Mouse (Mus musculus) cortical plate, adult 2 months (tissue): ENCODE results near the gene Ankrd65. TPM values are rescaled to one million over a fixed set of nuclear protein-coding genes. Genes with fewer than 3 reads are reported as not detected.

Experiments used
- H3K27ac ChIP-seq: fragments of 200-500 bp; 2 replicates; pipeline ENCODE4 v1.5.1; 2012; ENCODE audit warnings: low read length, control low read depth, inconsistent platforms; ENCODE audit not compliant: insufficient read depth
- H3K4me1 ChIP-seq: fragments of 200-500 bp; 2 replicates; pipeline ENCODE4 v1.6.1; 2011; ENCODE audit warnings: low read length; ENCODE audit not compliant: control insufficient read depth, insufficient read depth
- H3K4me3 ChIP-seq: fragments of 200-500 bp; 2 replicates; pipeline ENCODE4 v1.5.1; 2011; ENCODE audit warnings: mild to moderate bottlenecking, low read length, control low read depth; ENCODE audit not compliant: insufficient read depth
- CTCF ChIP-seq: fragments of 200-500 bp; IDR thresholded peaks from 2 replicates; pipeline ENCODE4 v1.5.1; 2011; ENCODE audit warnings: mild to moderate bottlenecking, control low read depth, low read length; ENCODE audit not compliant: insufficient read depth; ENCODE audit errors: extremely low read depth
- POLR2A ChIP-seq: fragments of 200-500 bp; IDR thresholded peaks from 2 replicates; pipeline ENCODE4 v1.6.1; 2011; ENCODE audit warnings: mild to moderate bottlenecking, low read length, control low read depth; ENCODE audit not compliant: insufficient read depth; ENCODE audit errors: extremely low read depth
- polyA plus RNA-seq: library from polyadenylated mRNA; depleted of rRNA; stranded (reverse); fragments of >200 nt; gene quantifications from 2 replicates; pipeline ENCODE4 v1.2.3, GENCODE M21; 2012; rRNA removed

Gene Ankrd65
- polyA plus RNA-seq, 1 experiment: not detected

DNA sequence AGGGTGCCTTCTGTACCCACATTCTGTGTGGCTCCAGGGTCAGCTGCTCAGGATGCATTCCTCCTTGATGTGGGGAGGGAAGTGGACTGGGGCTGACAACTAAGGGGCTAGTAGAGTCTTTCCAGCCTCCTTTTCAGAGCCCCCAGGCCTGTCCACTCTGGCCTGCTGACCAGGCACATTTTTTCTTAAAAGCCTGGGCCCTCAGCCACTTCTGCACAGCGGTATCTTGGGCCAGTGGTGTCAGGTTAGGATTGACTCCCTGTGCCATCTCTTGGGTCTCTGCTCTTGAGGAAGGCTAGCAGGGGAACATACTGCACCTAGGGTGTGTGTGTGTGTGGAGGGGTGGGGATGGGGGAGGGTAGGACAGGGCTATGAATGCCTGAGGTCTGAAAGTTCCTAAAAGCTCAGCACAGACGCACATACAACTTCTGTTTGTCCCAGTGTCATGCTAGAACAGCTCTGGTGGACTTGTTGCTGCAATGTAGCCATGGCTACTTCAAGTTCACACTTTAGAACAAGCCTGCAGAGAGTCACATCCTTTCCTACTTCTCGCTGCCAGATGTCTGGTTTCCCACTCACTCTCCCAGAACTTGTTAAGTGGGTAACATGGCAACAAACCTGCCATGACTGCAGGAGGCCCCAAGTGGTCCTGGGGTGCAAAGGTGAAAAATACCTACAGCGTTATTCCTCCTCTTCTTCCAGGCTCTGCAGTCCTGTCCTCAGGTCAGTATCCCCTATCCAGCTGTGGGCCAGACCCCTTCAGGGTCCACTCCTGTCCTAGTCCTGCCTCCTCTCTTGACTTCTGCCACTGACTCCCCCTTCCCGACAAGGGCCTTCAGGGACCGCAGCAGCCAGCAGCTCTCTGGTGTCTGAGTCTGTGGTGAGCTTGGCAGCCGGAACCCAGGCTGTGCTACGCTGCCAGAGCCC lies 50.1 kb downstream of the Ankrd65 start:
- Histone ChIP-seq H3K4me1 (no peaks in the 10 kb centered on the region), H3K27ac (no peak overlapping the region), H3K4me3 (peak overlapping the region; percentile 21; the same call in 1 of the 2 replicates)
- no peak for TF ChIP-seq CTCF
- no peak for TF ChIP-seq POLR2A

DNA sequence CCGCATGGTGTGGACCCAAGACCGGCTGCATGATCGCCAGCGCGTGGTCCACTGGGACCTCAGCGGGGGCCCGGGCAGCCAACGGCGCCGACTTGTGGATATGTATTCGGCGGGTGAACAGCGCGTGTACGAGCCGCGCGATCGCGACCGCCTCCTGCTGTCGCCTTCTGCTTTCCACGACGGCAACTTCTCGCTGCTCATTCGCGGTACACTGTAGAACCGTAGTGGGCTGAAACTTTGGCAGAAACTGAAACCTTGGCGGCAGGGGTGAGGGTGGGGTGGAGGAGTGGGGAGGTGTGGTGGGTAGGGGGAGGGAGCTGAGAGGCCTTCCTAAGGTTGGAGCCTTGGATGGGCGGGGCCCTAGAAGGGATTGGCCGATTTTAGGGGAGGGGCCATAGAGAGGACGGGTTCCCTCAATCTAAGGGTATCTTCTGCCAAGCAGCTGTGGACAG lies 50.8 kb downstream of the Ankrd65 start:
- TF ChIP-seq POLR2A (no peak), CTCF (no peak)
- Histone ChIP-seq H3K4me1 (no peaks in the 10 kb centered on the region), H3K27ac (no peak overlapping the region), H3K4me3 (peak overlapping the region; percentile 21; the same call in 1 of the 2 replicates)

DNA sequence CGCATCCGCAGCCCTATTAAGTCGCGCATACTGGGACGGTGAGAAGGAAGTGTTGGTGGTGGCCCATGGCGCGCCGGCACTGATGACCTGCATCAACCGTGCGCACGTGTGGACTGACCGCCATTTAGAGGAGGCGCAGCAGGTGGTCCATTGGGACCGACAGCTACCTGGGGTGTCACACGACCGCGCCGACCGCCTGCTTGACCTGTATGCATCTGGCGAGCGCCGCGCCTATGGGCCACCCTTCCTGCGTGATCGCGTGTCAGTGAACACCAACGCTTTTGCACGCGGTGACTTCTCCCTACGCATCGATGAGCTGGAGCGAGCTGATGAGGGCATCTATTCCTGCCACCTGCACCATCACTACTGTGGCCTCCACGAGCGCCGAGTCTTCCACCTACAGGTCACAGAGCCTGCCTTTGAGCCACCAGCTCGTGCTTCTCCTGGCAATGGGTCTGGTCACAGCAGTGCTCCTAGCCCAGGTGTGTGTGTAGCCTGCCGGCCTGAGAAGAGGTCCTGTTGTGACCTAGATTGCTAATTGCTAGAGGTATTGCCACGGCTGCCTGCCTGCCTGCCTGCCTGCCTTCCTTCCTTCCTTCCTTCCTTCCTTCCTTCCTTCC lies 51.5 kb downstream of the Ankrd65 start:
- Histone ChIP-seq H3K27ac (no peak overlapping the region), H3K4me1 (0 out of 2 replicates have a peak, but pooled peaks cover 3% of the 10 kb centered on the region), H3K4me3 (no peak overlapping the region)
- no peak for TF ChIP-seq CTCF
- no peak for TF ChIP-seq POLR2A

DNA sequence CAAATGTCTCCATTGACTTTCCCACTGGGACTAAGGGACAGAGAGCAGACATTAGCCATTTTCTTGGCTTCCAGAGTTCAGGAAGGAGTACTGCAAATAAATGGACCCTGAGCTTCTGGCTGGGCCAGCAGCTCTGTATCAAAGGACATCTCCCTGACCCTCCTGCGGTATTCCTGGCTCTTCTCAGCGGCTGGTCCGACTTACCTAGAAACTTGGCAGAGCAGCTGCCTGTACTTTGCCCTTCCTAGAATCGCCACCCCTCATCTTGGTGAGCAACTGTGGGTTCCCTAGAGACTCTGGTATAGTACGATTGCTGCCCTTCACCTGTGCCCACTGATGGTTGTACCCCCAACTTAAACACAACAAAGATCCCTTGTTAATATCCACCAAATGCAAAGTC lies 53.0 kb downstream of the Ankrd65 start:
- Histone ChIP-seq H3K27ac (no peak overlapping the region), H3K4me3 (no peak overlapping the region), H3K4me1 (peaks cover 3% of the 10 kb centered on the region; the same call in 1 of the 2 replicates)
- TF ChIP-seq CTCF: no peak
- TF ChIP-seq POLR2A: no peak

DNA sequence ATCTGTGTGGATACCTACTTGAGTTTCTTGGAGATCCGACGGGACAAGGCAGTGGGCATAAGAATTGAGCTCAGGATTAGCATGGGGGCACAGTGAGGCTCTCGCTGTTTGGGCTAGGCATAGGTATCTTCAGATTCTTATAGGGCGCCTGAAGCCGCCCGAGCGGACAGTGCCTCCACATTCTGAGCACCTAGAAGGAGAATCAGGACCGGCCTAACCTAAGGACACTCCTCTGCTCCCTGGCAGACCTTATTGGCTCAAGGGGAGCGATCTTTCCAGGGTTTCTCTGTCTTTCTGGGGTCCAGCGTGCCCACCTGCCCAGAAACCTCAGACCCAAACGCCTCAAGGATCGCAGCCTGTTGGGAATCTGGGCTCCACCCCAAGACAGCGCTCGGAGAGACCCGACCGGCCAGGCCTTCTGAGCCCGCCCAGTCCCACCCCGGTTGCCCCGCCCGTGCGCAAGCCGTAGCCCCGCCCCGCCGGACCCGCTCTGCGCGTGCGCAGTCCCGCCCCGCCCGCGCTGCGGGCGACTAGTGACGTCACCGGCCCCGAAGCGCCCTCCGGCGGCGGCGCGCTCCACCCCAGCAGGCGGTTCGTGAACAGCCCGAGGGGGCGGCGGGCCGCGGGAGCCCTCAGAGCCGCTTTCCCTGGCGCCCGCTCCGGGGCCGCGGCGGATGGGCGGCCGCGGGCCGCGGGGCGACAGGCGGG lies 56.8 kb downstream of the Ankrd65 start, which contains the start of gene Dvl1:
Gene Dvl1, plus strand, starts transcription at position 532 of the 708 bp plus-strand sequence.
- H3K4me1 ChIP-seq: peaks cover 18% of the 10 kb centered on the region
- H3K27ac ChIP-seq: peak within 1 kb of the TSS; percentile 66
- no peak for TF ChIP-seq CTCF
- peak; percentile 81; the same call in 1 of the 2 replicates for TF ChIP-seq POLR2A
- H3K4me3 ChIP-seq: peak within 1 kb of the TSS; percentile 97

DNA sequence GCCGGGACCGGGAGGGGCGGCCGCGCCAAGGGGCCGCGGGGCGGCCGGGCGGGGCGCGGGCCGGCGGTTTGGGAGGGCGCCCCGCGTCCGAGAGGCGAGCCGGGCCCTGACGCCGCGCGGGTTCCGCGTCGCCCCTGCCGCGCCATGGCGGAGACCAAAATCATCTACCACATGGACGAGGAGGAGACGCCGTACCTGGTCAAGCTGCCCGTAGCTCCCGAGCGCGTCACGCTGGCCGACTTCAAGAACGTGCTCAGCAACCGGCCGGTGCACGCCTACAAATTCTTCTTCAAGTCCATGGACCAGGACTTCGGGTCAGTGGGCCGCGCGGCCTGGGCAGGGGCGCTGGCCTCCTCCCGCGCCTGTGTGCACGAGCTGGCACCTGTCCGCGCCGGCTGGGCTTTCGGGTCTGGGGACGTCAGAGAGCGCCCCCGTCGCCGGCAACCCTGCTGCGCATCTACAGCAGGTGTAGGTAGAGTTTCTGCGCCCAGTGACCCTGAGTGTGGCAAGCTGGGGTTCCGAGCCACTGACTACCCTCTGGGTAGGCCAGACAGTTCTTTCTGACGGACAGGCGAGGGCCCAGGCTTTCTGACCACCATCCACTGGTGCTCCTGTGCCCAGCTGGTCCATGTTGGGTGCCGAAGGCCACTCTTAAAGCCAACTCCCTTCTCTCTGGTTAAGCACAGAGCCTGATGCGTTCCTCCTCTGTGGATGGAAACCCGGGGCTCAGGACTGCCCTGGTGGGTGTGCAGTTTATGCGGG lies 57.5 kb downstream of the Ankrd65 start:
- Histone ChIP-seq H3K27ac (0 out of 2 replicates have a peak overlapping the region, but pooled peaks have one; percentile 23), H3K4me1 (peaks cover 18% of the 10 kb centered on the region), H3K4me3 (peak overlapping the region; percentile 97)
- TF ChIP-seq POLR2A (no peak), CTCF (no peak)

DNA sequence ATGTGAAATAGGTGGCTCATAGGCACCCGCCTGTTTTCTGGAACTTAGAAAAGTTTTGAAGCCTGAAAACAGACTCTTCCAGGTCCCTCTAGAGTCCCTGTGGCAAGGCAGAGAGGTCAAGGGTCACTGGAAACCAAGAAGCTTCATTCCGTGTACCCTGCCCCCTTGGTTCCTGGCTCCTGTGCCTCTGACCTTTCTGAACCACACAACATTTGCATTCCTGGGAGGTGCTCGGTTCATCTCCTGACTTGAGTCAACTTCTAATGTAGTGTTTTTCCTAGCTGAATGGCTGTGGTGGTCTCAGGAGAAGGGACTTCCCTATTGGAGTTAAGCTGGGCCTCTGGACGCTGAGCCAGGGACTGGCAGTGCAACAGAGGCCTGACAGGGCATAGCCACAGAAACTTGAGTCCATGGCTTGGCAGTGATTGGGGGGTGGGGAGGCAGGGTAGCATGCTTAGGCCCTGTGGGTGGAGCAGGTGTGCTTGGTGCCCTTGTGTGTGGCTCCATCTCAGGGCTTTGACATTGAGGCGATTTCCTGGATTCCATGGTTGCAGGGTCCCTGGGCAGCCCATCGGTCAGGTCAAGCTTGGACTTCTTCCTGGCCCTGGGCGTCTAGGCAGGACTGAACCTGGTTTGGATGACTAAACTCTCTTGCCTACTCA lies 58.3 kb downstream of the Ankrd65 start:
- H3K4me1 ChIP-seq: peaks cover 18% of the 10 kb centered on the region
- H3K27ac ChIP-seq: no peak overlapping the region
- peak overlapping the region; percentile 97 for H3K4me3 ChIP-seq
- TF ChIP-seq POLR2A: no peak
- TF ChIP-seq CTCF: no peak

Other genes starting within 250 kb of the Ankrd65 start
- gene Nadk, start 228.1 kb upstream of the Ankrd65 start, polyA plus RNA-seq: 66.9 and 70.1 TPM in 2 replicates
- gene Slc35e2, start 189.0 kb upstream of the Ankrd65 start, polyA plus RNA-seq: 16.8 and 18.1 TPM in 2 replicates
- 48.0 and 48.2 TPM in 2 replicates for gene Cdk11b, start 165.6 kb upstream of the Ankrd65 start, polyA plus RNA-seq
- gene Gm10563, start 145.0 kb upstream of the Ankrd65 start, polyA plus RNA-seq: not detected in 2 replicates
- 5.9 and 6.0 TPM in 2 replicates for gene Mmp23, start 137.1 kb upstream of the Ankrd65 start, polyA plus RNA-seq
- 153 and 169 TPM in 2 replicates for gene Mib2, start 121.2 kb upstream of the Ankrd65 start, polyA plus RNA-seq
- gene Fndc10, start 96.1 kb upstream of the Ankrd65 start, polyA plus RNA-seq: 42.8 and 45.8 TPM in 2 replicates
- gene Ssu72, start 85.6 kb upstream of the Ankrd65 start, polyA plus RNA-seq: 131 and 138 TPM in 2 replicates
- 68.5 and 70.6 TPM in 2 replicates for gene Tmem240, start 55.6 kb upstream of the Ankrd65 start, polyA plus RNA-seq
- 84.4 and 93.0 TPM in 2 replicates for gene Atad3a, start 29.3 kb upstream of the Ankrd65 start, polyA plus RNA-seq
- gene Vwa1, start 15.7 kb upstream of the Ankrd65 start, polyA plus RNA-seq: 29.8 and 32.1 TPM in 2 replicates
- gene Tmem88b, start 4.6 kb upstream of the Ankrd65 start, polyA plus RNA-seq: 39.2 and 50.5 TPM in 2 replicates
- 105 and 110 TPM in 2 replicates for gene Mrpl20, start 12.4 kb downstream of the Ankrd65 start, polyA plus RNA-seq
- gene Ccnl2, start 22.1 kb downstream of the Ankrd65 start, polyA plus RNA-seq: 112 and 121 TPM in 2 replicates
- gene Aurkaip1, start 40.8 kb downstream of the Ankrd65 start, polyA plus RNA-seq: 128 and 131 TPM in 2 replicates
- 14.9 and 15.7 TPM in 2 replicates for gene Mxra8, start 49.2 kb downstream of the Ankrd65 start, polyA plus RNA-seq
- 133 and 145 TPM in 2 replicates for gene Dvl1, start 57.0 kb downstream of the Ankrd65 start, polyA plus RNA-seq
- gene Tas1r3, start 72.9 kb downstream of the Ankrd65 start, polyA plus RNA-seq: 0.17 and 0.23 TPM in 2 replicates
- gene Cptp, start 79.0 kb downstream of the Ankrd65 start, polyA plus RNA-seq: 19.7 and 21.9 TPM in 2 replicates
- 39.4 and 42.5 TPM in 2 replicates for gene Ints11, start 79.1 kb downstream of the Ankrd65 start, polyA plus RNA-seq
- gene Pusl1, start 101.3 kb downstream of the Ankrd65 start, polyA plus RNA-seq: 90.6 and 94.2 TPM in 2 replicates
- gene Acap3, start 101.4 kb downstream of the Ankrd65 start, polyA plus RNA-seq: 136 and 142 TPM in 2 replicates
- gene Ube2j2, start 153.4 kb downstream of the Ankrd65 start, polyA plus RNA-seq: 72.6 and 75.2 TPM in 2 replicates
- gene C1qtnf12, start 171.9 kb downstream of the Ankrd65 start, polyA plus RNA-seq: 19.3 and 22.2 TPM in 2 replicates
- 8.9 and 11.0 TPM in 2 replicates for gene B3galt6, start 202.2 kb downstream of the Ankrd65 start, polyA plus RNA-seq
- gene Sdf4, start 202.4 kb downstream of the Ankrd65 start, polyA plus RNA-seq: 122 and 126 TPM in 2 replicates
- gene Tnfrsf4, start 223.4 kb downstream of the Ankrd65 start, polyA plus RNA-seq: 3.4 and 4.0 TPM in 2 replicates
- 0.17 and 0.34 TPM in 2 replicates for gene Tnfrsf18, start 235.7 kb downstream of the Ankrd65 start, polyA plus RNA-seq